Mouse (Mus musculus) CD4-positive, CD25-positive, alpha-beta regulatory T cell, adult 2 months (primary cell): Measurements from ENCODE around the gene Atp2a1.
A peak's percentile ranks its signal among the peaks of the same experiment; 100 is the strongest.

Experiments
- DNase-seq: peaks from one replicate; pipeline ENCODE4 v3.0.0-alpha.2; 2012; ENCODE audit warnings: low read depth, low spot score

Atp2a1 gene

GRCm38 (mm10) chr7:126453861-126454260 lies 9.0 kb downstream of the Atp2a1 start:
- DNase-seq = no peak

GRCm38 (mm10) chr7:126452244-126452643 lies 10.7 kb downstream of the Atp2a1 start:
- no peak for DNase-seq

- DNase-seq = no peak
Observed at GRCm38 (mm10) chr7:126450641-126451040, 12.3 kb downstream of the Atp2a1 start.

GRCm38 (mm10) chr7:126449991-126450390 lies 12.9 kb downstream of the Atp2a1 start:
- no peak for DNase-seq

GRCm38 (mm10) chr7:126448481-126448880 lies 14.4 kb downstream of the Atp2a1 start:
- DNase-seq = no peak

GRCm38 (mm10) chr7:126446217-126446616 lies 16.7 kb downstream of the Atp2a1 start:
- DNase-seq = no peak

- DNase-seq = no peak
Observed at GRCm38 (mm10) chr7:126445104-126445815, 17.6 kb downstream of the Atp2a1 start.

- DNase-seq = no peak
Observed at GRCm38 (mm10) chr7:126444536-126444935, 18.4 kb downstream of the Atp2a1 start.

- no peak for DNase-seq
Observed at GRCm38 (mm10) chr7:126443997-126444396, 18.9 kb downstream of the Atp2a1 start.

- no peak for DNase-seq
Observed at GRCm38 (mm10) chr7:126440134-126440533, 22.8 kb downstream of the Atp2a1 start.

GRCm38 (mm10) chr7:126436851-126437250 lies 26.1 kb downstream of the Atp2a1 start:
- peak; percentile 80 for DNase-seq

- DNase-seq = no peak
Observed at GRCm38 (mm10) chr7:126435801-126436200, 27.1 kb downstream of the Atp2a1 start.

- DNase-seq = no peak
Observed at GRCm38 (mm10) chr7:126434726-126435125, 28.2 kb downstream of the Atp2a1 start.

GRCm38 (mm10) chr7:126430167-126430566 lies 32.7 kb downstream of the Atp2a1 start:
- DNase-seq = no peak

- DNase-seq = no peak
Observed at GRCm38 (mm10) chr7:126429503-126429898, 33.4 kb downstream of the Atp2a1 start.

GRCm38 (mm10) chr7:126428631-126429502 lies 34.0 kb downstream of the Atp2a1 start, which contains the start of gene Rabep2:
TSS of gene Rabep2 (plus strand) at chr7:126428759.
- DNase-seq = peak; percentile 90

GRCm38 (mm10) chr7:126428154-126428553 lies 34.8 kb downstream of the Atp2a1 start:
- DNase-seq = no peak

GRCm38 (mm10) chr7:126427323-126427860 lies 35.5 kb downstream of the Atp2a1 start:
- no peak for DNase-seq

GRCm38 (mm10) chr7:126424161-126424560 lies 38.7 kb downstream of the Atp2a1 start:
- DNase-seq = no peak

GRCm38 (mm10) chr7:126421756-126422155 lies 41.2 kb downstream of the Atp2a1 start:
- DNase-seq = peak; percentile 18

GRCm38 (mm10) chr7:126418496-126418895 lies 44.4 kb downstream of the Atp2a1 start:
- no peak for DNase-seq

- no peak for DNase-seq
Observed at GRCm38 (mm10) chr7:126417606-126418005, 45.3 kb downstream of the Atp2a1 start.
